Mouse (Mus musculus): ENCODE data around the gene Gm42791.

GRCm38 (mm10) chr5:148942957-148943356, 52.0 kb downstream of the Gm42791 start:
- TF ChIP-seq CTCF (IDR thresholded peaks at IDR 0.05; ENCODE audit: low read depth, low read length), result no peak
- TF ChIP-seq POLR2A (IDR thresholded peaks at IDR 0.05; ENCODE audit: borderline replicate concordance, low read depth, low read length), result no peak
